Mouse (Mus musculus) embryo, embryonic 11.5 days (tissue): ENCODE results near the gene Rgmb.

Experiments used
- DNase-seq: peaks from one replicate; pipeline ENCODE4 v3.0.0-alpha.2; 2012; ENCODE audit warnings: low read depth, low spot score

Rgmb gene

DNA sequence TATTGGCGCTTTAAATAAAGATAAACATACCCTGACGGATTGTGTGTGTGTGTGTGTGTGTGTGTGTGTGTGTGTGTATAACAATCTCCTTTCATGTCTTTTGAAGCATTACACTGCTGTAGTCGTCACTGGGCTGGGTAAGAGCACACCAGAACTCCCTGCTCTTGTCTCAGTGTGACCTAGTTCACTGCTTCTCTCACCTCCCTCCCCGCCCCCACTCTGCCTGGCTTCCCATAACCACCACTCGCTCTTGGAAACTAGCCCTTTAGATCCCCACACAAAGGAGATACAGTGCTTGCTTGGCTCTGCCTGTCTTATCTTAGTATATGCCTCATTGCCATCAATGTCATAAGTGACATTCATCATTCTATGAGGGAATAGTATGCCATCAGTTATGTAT is 54.5 kb downstream of the Rgmb start:
- DNase-seq, result no peak

DNA sequence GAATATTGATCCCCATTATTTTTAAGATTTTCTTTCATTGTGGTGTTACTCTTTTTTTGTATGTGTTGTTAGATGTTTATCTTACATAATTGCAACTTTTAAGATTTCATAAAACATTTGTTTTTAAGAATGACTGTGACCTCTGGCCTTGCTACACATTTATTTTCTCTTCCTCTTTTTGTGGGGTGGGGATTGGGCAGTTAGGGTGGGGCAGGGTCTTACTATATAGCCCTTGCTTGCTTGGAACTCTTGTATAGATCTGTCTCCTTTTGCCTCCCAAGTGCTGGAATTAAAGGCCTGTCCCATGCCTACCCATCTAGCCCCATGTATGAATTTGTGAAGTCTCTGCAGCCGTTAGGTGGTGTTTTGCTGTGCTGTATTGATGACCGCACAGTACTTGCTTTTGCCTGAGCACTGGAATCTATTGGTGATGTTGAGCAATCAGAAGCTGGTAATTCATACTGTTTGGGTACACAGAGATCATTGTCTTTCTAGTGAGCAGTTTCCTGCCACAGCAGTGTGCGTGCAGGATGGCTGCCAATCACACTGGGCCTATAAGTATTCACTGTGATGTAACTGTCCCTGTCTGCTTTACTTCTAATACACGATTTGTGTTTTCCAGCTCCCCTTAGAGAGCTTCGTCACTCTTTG is 56.1 kb downstream of the Rgmb start:
- no peak for DNase-seq

GRCm38 (mm10) chr17:15773956-15774355 is 56.9 kb downstream of the Rgmb start:
- no peak for DNase-seq

DNA sequence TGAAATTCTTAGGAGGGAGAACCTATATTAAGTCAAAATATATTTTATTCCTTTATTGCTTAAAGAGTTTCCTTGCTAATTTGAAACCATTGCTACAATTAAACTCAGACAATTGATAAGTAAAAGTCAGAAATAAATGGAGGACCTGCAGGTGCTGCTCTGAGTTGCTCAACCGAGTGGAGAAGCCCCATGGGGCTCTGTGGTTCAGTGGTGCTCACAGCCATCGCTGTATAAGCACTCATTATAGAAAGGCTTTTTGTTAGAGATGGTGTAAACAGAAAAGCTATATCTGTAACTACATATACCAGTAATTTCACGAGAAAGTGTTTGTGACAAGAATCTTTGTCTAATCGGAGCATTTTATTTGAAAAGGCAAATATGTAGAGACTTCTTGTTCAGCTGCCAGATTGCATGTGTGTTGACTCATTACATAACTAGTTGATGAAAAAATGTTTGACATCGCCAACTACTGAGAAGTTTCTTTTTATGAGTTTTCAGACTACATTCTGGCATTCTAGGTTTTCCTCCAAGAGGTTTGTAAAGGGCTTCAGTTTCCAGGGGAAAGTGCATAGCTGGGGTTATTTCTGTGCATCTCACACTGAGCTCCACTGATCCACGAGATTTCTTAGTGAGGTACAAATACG is 61.6 kb downstream of the Rgmb start:
- no peak for DNase-seq

DNA sequence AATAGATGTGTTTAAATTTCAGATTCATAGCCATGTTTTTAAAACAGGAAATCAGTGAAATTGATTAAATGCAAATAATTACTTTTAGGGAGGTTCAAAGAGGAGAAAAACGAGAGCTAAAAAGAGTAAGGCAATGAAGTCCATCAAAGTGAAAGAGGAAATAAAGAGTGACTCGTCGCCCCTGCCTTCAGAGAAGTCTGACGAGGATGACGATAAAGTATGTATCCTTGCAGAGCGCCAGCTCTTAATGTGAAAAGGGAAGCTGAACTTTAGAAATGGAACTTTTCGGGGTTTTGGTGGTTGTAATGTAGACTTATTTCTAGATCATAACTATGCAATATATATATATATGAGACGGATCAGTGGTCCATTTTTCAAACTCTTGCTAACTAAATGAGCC is 69.6 kb downstream of the Rgmb start:
- DNase-seq, result no peak
